Mouse (Mus musculus): Measurements from ENCODE around the gene Lrrc72. TPM values are rescaled to one million over a fixed set of nuclear protein-coding genes. Genes with fewer than 3 reads are reported as not detected.
A peak's percentile ranks its signal among the peaks of the same experiment; 100 is the strongest.

The Lrrc72 gene
- polyA plus RNA-seq, 1 experiment from 2014 or later, result not detected

DNA sequence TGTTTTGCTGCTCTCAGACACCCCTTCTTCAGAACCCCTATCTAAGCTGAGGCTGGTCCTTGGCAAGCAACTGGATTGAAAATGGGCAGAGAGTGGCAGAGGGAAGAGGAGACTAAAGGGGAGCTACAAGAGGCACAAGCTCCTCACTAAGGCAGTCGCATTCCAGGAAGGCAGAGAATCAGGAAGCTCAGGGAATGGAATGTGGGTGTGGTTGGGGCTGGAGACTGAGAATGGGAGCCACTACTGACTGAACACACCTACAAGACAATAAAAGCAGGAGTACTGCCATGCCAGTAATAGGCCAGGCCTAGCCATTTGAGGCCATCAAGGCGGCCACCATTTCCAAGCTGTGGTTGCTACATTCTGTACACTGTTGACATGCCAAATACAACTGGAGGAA, 21.8 kb downstream of the Lrrc72 start:
- Histone ChIP-seq H3K27me3 (ENCODE audit: insufficient read depth, low read length) (no peaks in the 10 kb centered on the region), H3K27ac (ENCODE audit: low read length) (no peak overlapping the region), H3K4me2 (replicated peaks; ENCODE audit: low read depth, low read length) (no peak overlapping the region), H3K9me3 (ENCODE audit: low read length) (0 out of 2 replicates have a peak, but pooled peaks cover 3% of the 10 kb centered on the region), H3K4me3 (ENCODE audit: low read length) (no peak overlapping the region), H3K36me3 (ENCODE audit: insufficient read depth, low read length) (no peaks in the 10 kb centered on the region), H3K4me1 (ENCODE audit: insufficient read depth, low read length) (no peaks in the 10 kb centered on the region), H3K9ac (replicated peaks; ENCODE audit: low read length) (no peak overlapping the region)
- no peak for ATAC-seq (ENCODE audit: low FRiP score, low TSS enrichment)
- 84% methylated on average over 2 of the region's 2 CpGs for WGBS

DNA sequence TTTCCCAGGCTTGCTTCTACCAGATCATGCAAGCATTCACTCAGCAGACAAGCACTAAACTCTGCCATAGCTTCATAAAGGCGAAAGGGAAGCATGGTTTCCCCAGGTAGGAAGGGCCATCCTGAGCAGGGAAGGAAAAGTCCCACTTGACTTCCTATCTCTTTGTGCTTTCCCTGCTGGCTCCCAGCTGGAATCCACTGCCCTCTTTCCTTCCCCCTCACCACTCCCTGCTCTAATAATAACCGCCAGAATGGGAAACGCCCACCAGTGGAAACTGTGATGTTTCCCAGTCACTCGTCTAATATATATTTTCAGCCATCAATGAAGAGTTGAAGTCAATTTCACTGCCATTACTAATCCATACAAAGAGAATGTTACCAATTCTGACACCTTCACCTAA, 28.8 kb downstream of the Lrrc72 start:
- H3K4me3 ChIP-seq (ENCODE audit: low read length), result no peak overlapping the region
- 53% methylated on average over 4 of the region's 4 CpGs for WGBS
- no peak for ATAC-seq (ENCODE audit: low FRiP score, low TSS enrichment)
- no peaks in the 10 kb centered on the region for H3K36me3 ChIP-seq (ENCODE audit: insufficient read depth, low read length)
- no peaks in the 10 kb centered on the region for H3K4me1 ChIP-seq (ENCODE audit: insufficient read depth, low read length)
- H3K27ac ChIP-seq (ENCODE audit: low read length), result no peak overlapping the region
- H3K27me3 ChIP-seq (ENCODE audit: insufficient read depth, low read length), result no peaks in the 10 kb centered on the region
- H3K4me2 ChIP-seq (replicated peaks; ENCODE audit: low read depth, low read length), result no peak overlapping the region
- no peaks in the 10 kb centered on the region for H3K9me3 ChIP-seq (ENCODE audit: low read length)
- H3K9ac ChIP-seq (replicated peaks; ENCODE audit: low read length), result no peak overlapping the region

DNA sequence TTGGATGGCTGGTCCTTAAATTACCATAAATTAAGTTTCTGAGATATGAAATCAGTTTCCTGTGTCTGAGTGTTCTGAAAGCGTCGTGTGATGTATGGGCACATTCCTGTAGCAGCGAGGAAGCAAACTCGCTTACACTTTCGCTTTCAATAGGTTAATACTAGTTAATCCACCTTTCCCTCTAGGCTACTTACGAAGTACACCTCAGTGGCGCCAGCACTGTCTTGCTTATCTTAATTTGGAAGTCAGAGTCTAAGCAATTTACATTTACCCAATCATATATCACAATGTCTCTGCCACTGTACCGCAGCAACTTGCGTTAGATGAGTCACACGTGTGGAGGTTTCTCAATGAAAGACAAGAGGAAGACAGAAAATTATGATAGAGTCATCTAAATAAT, 36.3 kb downstream of the Lrrc72 start:
- 62% methylated on average over 10 of the region's 10 CpGs for WGBS
- H3K4me3 ChIP-seq (ENCODE audit: low read length), result peak overlapping the region; percentile 4
- no peak overlapping the region for H3K9ac ChIP-seq (replicated peaks; ENCODE audit: low read length)
- H3K9me3 ChIP-seq (ENCODE audit: low read length), result no peaks in the 10 kb centered on the region
- ATAC-seq (ENCODE audit: low FRiP score, low TSS enrichment), result no peak
- peaks cover 10% of the 10 kb centered on the region for H3K4me1 ChIP-seq (ENCODE audit: insufficient read depth, low read length)
- H3K36me3 ChIP-seq (ENCODE audit: insufficient read depth, low read length), result no peaks in the 10 kb centered on the region
- no peak overlapping the region for H3K27ac ChIP-seq (ENCODE audit: low read length)
- H3K4me2 ChIP-seq (replicated peaks; ENCODE audit: low read depth, low read length), result peak overlapping the region; percentile 28
- H3K27me3 ChIP-seq (ENCODE audit: insufficient read depth, low read length), result no peaks in the 10 kb centered on the region

DNA sequence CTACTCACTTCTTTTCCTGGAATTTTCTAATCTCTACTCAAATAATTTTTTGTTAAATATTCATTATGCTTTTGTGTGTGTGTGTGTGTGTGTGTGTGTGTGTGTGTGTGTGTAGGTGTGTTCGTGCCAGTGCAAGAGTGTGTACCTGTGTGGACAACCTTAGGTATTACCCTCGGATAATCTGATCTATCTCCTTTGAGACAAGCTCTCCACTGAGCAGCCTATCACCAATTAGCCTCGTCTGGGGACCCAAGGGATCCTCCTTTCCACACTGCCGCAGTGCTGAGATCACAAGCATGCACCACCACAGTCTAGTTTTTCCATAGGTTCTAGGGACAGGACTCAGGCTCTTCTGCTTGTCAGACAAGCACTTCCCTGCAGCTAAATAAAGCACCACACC, 37.0 kb downstream of the Lrrc72 start:
- Histone ChIP-seq H3K9me3 (ENCODE audit: low read length) (no peaks in the 10 kb centered on the region), H3K4me1 (ENCODE audit: insufficient read depth, low read length) (peaks cover 10% of the 10 kb centered on the region), H3K4me2 (replicated peaks; ENCODE audit: low read depth, low read length) (no peak overlapping the region), H3K36me3 (ENCODE audit: insufficient read depth, low read length) (no peaks in the 10 kb centered on the region), H3K4me3 (ENCODE audit: low read length) (no peak overlapping the region), H3K27ac (ENCODE audit: low read length) (no peak overlapping the region), H3K27me3 (ENCODE audit: insufficient read depth, low read length) (no peaks in the 10 kb centered on the region), H3K9ac (replicated peaks; ENCODE audit: low read length) (no peak overlapping the region)
- WGBS, result 67% methylated on average over 4 of the region's 4 CpGs
- ATAC-seq (ENCODE audit: low FRiP score, low TSS enrichment), result 0 out of 2 replicates have a peak, but pooled peaks have one; percentile 37

DNA sequence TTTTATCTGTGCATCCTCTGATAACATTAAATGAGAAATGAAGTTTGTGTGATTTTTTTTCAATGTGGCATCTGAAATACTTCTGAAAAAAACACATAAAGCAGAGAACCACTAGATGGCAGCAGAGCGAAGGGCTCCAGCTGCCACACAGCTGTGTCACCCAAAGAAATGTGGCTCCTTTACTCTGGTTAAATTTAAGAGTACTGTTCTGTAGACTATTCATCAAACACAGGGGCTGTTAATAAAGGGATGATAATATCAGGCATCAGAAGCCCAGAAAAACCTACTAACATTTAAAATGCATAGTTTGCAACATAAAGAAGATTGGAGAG, 38.1 kb downstream of the Lrrc72 start:
- no peak overlapping the region for H3K9ac ChIP-seq (replicated peaks; ENCODE audit: low read length)
- H3K4me2 ChIP-seq (replicated peaks; ENCODE audit: low read depth, low read length), result no peak overlapping the region
- H3K4me1 ChIP-seq (ENCODE audit: insufficient read depth, low read length), result peaks cover 10% of the 10 kb centered on the region
- no peaks in the 10 kb centered on the region for H3K9me3 ChIP-seq (ENCODE audit: low read length)
- no peaks in the 10 kb centered on the region for H3K27me3 ChIP-seq (ENCODE audit: insufficient read depth, low read length)
- H3K36me3 ChIP-seq (ENCODE audit: insufficient read depth, low read length), result no peaks in the 10 kb centered on the region
- H3K4me3 ChIP-seq (ENCODE audit: low read length), result no peak overlapping the region
- 0% methylated on average over 1 of the region's 1 CpGs for WGBS
- peak; percentile 86; the same call in 1 of the 2 replicates for ATAC-seq (ENCODE audit: low FRiP score, low TSS enrichment)
- no peak overlapping the region for H3K27ac ChIP-seq (ENCODE audit: low read length)

DNA sequence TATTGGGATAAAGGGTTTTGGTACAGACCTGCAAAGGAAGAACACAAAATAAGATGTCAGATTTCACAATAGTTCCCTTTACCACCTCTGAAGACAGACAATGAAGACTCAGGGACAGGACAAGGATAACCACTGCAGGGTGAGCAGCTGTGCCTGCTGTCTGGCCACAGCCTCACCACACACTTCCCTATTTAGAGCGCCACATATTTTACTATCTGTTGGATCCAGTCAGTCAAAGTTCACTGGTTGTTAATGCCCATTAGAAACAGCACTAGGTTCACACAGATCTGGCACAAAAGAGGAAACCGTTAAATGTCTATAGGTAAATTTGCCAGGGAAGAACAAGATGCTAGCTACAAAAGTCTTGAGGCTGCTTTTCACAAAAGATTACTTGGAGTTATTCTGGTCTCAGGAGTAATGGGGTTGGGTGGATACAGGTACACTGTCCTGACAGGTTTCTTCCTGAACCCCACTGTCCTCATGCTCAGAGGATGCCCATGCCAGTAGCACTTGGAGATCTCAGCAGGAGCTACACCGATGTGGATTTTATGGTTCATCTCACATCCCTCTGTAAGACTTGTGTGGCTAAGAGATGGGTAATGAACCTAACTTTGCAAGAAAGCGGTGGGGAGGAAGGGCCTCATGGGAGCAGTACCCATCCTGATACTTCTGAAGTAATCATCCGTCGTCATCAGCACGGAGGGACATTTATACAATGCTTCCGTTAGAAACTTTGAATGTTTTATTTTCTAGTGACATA, 38.6 kb downstream of the Lrrc72 start:
- H3K27ac ChIP-seq (ENCODE audit: low read length), result no peak overlapping the region
- WGBS, result 49% methylated on average over 8 of the region's 8 CpGs
- no peak overlapping the region for H3K4me2 ChIP-seq (replicated peaks; ENCODE audit: low read depth, low read length)
- no peaks in the 10 kb centered on the region for H3K9me3 ChIP-seq (ENCODE audit: low read length)
- peaks cover 10% of the 10 kb centered on the region for H3K4me1 ChIP-seq (ENCODE audit: insufficient read depth, low read length)
- no peak overlapping the region for H3K4me3 ChIP-seq (ENCODE audit: low read length)
- H3K9ac ChIP-seq (replicated peaks; ENCODE audit: low read length), result no peak overlapping the region
- H3K27me3 ChIP-seq (ENCODE audit: insufficient read depth, low read length), result no peaks in the 10 kb centered on the region
- ATAC-seq (ENCODE audit: low FRiP score, low TSS enrichment), result 0 out of 2 replicates have a peak, but pooled peaks have one; percentile 32
- no peaks in the 10 kb centered on the region for H3K36me3 ChIP-seq (ENCODE audit: insufficient read depth, low read length)

DNA sequence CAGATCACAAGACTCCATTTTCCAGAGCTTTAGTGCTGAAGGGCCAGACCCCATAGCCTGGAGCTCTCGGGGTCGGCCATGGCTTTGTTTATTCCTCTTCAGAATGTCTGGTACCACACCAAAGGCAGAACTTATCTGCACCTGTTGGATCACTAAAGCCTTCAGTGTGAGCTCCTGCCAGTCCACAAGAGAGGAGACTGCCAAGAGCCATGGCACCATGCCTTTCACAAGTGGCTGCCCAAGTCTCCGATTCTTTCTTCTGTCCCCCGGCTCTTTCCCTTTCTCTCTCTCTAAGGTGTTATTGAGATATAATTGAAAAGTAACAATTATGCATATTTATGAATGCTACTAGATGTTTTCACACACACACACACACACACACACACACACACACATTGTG, 43.1 kb downstream of the Lrrc72 start:
- WGBS, result 85% methylated on average over 4 of the region's 4 CpGs
- Histone ChIP-seq H3K36me3 (ENCODE audit: insufficient read depth, low read length) (no peaks in the 10 kb centered on the region), H3K27ac (ENCODE audit: low read length) (no peak overlapping the region), H3K4me2 (replicated peaks; ENCODE audit: low read depth, low read length) (no peak overlapping the region), H3K4me3 (ENCODE audit: low read length) (no peak overlapping the region), H3K9ac (replicated peaks; ENCODE audit: low read length) (no peak overlapping the region), H3K27me3 (ENCODE audit: insufficient read depth, low read length) (no peaks in the 10 kb centered on the region), H3K9me3 (ENCODE audit: low read length) (no peaks in the 10 kb centered on the region), H3K4me1 (ENCODE audit: insufficient read depth, low read length) (peaks cover 4% of the 10 kb centered on the region; the same call in 1 of the 2 replicates)
- ATAC-seq (ENCODE audit: low FRiP score, low TSS enrichment), result no peak

DNA sequence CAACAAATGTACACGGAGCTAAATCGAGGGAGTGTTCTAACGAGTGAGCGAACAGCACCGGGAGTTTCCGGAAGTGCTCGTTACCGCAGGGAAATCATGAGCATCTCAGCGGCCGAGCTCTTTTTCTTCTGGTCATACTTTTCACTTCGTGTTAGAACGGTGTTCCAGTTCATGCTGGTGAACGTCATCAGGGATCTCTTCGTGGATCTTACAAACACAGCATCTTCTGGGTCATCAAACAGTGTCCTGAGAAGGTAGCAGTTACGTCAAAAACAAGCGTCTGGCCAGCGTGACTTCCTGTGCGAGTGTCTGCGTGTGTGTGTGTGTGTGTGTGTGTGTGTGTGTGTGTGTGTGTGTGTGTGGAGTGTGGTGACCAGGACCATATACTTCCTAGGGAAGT, 44.7 kb downstream of the Lrrc72 start:
- WGBS, result 70% methylated on average over 19 of the region's 19 CpGs
- Histone ChIP-seq H3K27me3 (ENCODE audit: insufficient read depth, low read length) (no peaks in the 10 kb centered on the region), H3K9ac (replicated peaks; ENCODE audit: low read length) (no peak overlapping the region), H3K9me3 (ENCODE audit: low read length) (no peaks in the 10 kb centered on the region), H3K4me3 (ENCODE audit: low read length) (no peak overlapping the region), H3K36me3 (ENCODE audit: insufficient read depth, low read length) (no peaks in the 10 kb centered on the region), H3K27ac (ENCODE audit: low read length) (no peak overlapping the region), H3K4me1 (ENCODE audit: insufficient read depth, low read length) (peaks cover 4% of the 10 kb centered on the region; the same call in 1 of the 2 replicates), H3K4me2 (replicated peaks; ENCODE audit: low read depth, low read length) (no peak overlapping the region)
- no peak for ATAC-seq (ENCODE audit: low FRiP score, low TSS enrichment)

DNA sequence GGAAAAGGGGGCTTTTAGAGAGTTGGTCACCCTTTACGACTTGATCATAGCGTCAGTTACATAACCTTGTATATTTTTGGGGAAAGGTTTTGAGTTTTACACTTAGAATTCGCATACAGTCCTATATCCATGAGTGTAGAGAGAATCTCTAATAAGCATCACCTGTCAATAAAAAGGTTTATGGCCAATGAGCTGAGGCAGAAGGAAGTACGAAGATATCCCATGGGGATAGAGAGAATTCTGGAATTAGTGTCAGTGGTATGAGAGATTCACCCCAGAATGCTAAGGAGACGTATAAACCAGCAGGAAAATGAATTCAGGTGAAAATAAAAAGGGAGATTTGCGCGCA, 45.4 kb downstream of the Lrrc72 start:
- H3K36me3 ChIP-seq (ENCODE audit: insufficient read depth, low read length), result no peaks in the 10 kb centered on the region
- peak overlapping the region; percentile 9 for H3K4me2 ChIP-seq (replicated peaks; ENCODE audit: low read depth, low read length)
- H3K4me1 ChIP-seq (ENCODE audit: insufficient read depth, low read length), result peaks cover 4% of the 10 kb centered on the region; the same call in 1 of the 2 replicates
- 0 out of 2 replicates have a peak overlapping the region, but pooled peaks have one; percentile 5 for H3K4me3 ChIP-seq (ENCODE audit: low read length)
- H3K27me3 ChIP-seq (ENCODE audit: insufficient read depth, low read length), result no peaks in the 10 kb centered on the region
- ATAC-seq (ENCODE audit: low FRiP score, low TSS enrichment), result no peak
- no peak overlapping the region for H3K27ac ChIP-seq (ENCODE audit: low read length)
- WGBS, result 69% methylated on average over 7 of the region's 7 CpGs
- no peak overlapping the region for H3K9ac ChIP-seq (replicated peaks; ENCODE audit: low read length)
- H3K9me3 ChIP-seq (ENCODE audit: low read length), result no peaks in the 10 kb centered on the region

DNA sequence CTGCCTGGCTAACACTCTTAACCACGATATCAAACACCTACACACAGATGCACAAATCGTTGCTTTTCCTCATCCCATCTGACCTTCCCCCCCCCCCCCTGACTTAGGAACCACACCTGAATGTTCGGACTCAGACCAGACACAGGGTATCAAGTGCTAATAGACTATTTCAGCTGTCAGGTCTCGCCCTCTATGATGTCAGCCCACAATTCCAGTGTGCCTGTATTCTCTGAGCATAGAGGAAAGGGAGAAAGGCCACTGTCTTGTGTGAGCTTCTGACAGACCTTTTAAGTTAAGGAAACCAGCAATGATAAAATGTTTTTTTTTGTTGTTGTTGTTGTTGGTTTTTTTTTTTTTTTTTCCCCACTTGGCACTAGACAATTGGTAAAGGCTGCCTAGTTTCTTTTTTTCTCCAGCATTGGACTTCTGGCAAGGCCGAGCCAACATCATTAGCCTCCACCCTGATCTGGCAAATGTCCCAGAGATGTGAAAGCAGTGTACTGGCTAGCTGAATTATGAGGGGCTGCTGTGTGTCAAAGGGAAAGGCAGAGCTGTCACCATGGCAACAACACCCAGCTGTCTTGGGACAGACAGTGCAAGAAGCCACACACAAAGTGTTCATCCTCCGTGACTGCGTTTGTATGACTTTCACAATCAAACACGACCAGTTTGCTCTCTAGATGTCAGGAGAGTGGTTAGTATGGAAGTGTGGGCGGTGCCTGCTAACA, 46.0 kb downstream of the Lrrc72 start:
- Histone ChIP-seq H3K27ac (ENCODE audit: low read length) (no peak overlapping the region), H3K9ac (replicated peaks; ENCODE audit: low read length) (no peak overlapping the region), H3K36me3 (ENCODE audit: insufficient read depth, low read length) (no peaks in the 10 kb centered on the region), H3K4me1 (ENCODE audit: insufficient read depth, low read length) (peaks cover 4% of the 10 kb centered on the region; the same call in 1 of the 2 replicates), H3K4me2 (replicated peaks; ENCODE audit: low read depth, low read length) (peak overlapping the region; percentile 9), H3K27me3 (ENCODE audit: insufficient read depth, low read length) (no peaks in the 10 kb centered on the region), H3K4me3 (ENCODE audit: low read length) (0 out of 2 replicates have a peak overlapping the region, but pooled peaks have one; percentile 5), H3K9me3 (ENCODE audit: low read length) (no peaks in the 10 kb centered on the region)
- peak; percentile 88 for ATAC-seq (ENCODE audit: low FRiP score, low TSS enrichment)
- WGBS, result 45% methylated on average over 9 of the region's 9 CpGs

Data from kidney, embryonic 16.5 days (tissue).